Mouse (Mus musculus) right cerebral cortex, adult 2 months (tissue): ENCODE data around the gene Rtkn.
A peak's percentile ranks its signal among the peaks of the same experiment; 100 is the strongest.

Experiments
- DNase-seq, 2 experiments: peaks; one replicate each; pipeline ENCODE4 v3.0.0; 2021 to 2022; ENCODE audit warnings: low spot score in 2 of 2

Rtkn gene

DNA sequence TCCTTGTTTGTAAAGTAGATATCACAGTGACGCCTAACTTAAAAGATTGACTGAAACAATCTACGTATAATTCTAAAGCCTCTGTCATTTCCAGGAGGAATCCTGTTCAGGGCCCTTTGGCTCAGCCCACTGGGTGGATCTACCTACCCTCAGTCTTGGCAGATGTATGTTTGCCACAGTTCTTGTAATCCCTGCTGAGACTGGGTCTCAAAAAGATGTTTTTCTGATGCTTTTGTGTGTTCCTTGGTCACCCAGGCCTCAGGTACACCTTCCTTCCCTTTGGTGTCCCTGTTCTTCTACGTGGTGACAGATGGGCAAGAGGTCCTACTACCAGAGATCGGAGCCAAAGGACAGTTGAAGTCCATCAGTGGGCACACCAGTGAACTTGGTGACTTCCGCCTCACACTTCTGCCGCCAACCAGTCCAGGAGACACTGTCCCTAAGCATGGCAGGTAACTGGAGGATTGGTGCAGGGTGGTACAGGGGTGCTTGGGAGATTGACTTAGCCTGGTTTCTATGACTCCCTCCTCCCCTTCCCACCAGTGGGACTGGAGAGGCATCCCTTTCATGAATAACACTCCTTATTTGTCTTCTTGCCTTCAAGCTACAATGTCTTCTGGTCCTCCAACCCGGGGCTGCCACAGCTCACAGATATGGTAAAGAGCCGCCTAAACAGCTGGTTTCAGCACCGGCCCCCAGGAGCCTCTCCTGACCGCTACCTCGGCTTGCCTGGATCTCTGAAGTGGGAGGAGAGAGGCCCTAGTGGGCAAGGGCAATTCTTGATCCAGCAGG, 18.7 kb upstream of the Rtkn start:
- DNase-seq: no peak

DNA sequence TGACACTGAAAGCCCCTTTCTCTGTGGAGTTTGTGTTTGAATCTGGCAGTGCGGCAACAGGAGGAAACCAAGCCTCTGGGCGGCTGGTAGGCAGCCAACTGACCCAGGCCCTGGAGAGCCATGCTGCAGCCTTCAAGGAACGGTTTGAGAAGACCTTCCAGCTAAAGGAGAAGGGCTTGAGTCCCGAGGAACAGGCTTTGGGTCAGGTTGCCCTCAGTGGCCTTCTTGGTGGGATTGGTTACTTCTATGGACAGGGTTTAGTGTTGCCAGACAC, 18.2 kb upstream of the Rtkn start:
- no peak for DNase-seq

DNA sequence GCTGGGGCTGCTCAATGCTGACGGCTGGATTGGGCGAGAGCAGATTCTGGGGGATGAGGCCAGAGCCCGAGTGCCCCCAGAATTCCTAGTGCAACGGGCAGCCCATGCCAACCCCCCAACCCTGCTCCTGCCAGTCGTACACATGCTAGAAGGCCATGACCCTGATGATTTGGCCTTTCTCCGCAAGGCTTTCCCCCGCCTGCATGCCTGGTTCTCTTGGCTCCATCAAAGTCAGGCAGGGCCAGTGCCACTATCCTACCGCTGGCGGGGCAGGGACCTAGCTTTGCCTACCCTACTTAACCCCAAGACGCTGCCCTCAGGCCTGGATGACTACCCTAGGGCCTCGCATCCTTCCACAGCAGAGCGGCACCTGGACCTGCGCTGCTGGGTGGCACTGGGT, 17.6 kb upstream of the Rtkn start:
- DNase-seq: no peak

DNA sequence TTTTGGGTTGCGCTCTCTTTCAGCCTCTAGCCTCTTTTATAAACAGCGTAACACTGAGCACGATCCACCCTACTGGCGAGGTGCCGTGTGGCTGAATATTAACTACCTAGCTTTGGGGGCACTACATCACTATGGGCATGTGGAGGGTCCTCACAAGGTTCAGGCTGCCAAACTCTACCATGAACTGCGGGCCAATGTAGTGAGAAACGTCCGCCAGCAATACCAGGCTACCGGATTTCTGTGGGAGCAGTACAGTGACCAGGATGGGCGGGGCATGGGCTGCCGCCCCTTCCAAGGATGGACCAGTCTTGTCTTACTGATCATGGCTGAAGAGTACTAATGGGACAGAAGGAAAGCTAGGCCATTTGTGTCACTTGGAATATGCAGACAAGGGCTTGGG, 16.9 kb upstream of the Rtkn start:
- no peak for DNase-seq

DNA sequence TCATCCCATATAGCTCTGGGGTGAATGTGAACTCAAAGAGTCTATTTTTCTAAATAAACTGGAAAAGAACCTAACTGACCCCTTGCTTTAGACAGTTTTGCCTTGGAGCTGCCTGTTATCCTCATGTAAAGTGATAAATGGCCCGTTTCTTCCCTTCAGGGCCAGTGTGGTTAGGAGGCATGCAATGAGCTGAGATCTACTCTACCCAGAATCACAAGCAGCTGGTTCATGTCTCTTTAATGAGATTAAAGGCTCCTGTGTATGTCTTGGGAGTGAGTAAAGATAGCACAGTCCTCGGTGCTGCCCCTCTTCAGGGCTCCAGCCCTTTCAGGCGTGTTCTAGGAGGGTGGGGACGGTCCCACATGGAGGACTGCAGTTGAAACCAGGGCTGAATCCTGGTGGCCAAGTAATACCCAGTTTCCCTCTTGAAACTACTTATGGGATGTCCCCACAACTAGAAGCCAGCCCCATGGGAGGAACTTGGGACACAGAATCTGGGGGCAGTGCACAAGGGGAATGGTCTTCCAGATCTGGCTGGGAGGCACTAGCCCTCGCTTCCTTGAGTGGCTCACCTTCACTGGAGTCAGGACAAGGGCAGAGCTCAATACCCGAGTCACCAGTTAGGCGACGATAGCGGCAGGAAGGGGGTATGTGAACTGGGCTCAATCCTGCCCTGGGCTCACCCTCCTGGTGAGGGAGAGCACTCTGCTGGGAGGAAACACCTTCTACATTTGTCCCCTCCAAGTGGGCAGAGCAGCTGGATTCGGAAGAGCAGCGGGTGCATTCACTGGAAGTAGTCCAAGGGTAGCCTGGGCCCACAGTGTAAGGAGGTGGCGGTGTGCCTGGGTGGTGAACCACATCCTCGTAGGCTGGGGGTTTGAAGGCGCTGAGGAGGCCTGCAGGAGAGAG, 16.2 kb upstream of the Rtkn start:
- no peak for DNase-seq

DNA sequence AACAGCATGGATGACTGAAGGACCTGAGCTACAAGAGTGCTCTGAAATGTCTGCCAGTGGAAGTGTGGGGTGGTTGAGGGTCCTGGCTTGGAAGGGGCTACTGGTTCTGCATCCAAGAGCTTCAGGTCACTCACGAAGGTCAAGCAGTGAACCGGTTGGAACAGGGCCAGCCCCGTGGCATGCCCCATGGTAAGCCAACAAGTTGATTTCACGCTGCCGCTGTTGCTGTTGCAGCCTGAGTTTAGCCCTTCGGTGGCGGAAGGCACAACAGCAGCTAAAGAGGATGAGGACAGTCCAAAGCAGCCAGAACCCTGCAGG, 15.6 kb upstream of the Rtkn start:
- no peak for DNase-seq

DNA sequence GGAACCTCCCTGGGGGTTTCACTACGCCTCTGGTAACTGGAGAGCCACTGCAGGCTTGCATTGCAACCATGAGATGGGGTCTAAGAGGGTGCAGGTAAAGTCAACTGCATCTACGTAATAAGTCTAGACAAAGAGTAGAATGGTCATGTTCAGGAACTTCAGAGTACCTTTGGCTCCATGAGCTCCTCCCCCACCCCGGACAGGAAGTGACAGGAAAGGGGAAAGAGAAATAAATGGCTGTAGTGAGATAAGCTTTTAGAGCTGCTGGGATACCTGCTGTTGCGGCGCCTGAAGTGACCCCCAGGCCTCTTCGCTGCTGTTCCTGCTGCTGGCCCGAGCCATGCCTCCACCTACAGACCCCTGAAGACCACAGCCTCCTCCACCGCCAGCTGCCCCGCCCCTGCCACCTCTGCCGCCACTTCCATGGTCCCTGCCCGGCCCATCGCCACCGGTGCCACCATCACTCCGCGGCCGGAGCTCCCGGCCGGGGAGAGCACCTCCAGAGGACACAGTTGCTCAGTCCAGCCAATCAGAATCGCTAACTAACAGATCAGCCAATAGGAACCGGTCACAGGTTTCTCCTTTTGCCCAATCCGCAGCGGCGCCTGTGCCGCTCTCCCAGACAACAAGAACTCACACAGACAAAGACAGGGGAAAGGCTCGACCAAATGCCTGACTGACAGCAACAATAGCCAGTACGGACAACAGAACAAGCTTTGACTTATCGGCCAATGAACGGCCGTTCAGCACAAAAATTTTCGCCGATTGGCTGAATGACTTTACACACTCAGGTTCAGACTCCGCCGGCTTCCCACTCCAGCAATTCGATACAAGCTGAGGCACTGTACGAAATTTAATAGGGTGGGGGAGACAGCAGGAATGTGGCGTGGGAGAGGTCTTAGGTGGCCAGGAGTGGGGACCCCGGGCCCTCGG, 14.1 kb upstream of the Rtkn start, which contains the start of gene Wbp1:
Gene Wbp1 (minus strand): TSS at position 630 of the 933 bp plus-strand sequence.
- peak; percentile 97 for DNase-seq

DNA sequence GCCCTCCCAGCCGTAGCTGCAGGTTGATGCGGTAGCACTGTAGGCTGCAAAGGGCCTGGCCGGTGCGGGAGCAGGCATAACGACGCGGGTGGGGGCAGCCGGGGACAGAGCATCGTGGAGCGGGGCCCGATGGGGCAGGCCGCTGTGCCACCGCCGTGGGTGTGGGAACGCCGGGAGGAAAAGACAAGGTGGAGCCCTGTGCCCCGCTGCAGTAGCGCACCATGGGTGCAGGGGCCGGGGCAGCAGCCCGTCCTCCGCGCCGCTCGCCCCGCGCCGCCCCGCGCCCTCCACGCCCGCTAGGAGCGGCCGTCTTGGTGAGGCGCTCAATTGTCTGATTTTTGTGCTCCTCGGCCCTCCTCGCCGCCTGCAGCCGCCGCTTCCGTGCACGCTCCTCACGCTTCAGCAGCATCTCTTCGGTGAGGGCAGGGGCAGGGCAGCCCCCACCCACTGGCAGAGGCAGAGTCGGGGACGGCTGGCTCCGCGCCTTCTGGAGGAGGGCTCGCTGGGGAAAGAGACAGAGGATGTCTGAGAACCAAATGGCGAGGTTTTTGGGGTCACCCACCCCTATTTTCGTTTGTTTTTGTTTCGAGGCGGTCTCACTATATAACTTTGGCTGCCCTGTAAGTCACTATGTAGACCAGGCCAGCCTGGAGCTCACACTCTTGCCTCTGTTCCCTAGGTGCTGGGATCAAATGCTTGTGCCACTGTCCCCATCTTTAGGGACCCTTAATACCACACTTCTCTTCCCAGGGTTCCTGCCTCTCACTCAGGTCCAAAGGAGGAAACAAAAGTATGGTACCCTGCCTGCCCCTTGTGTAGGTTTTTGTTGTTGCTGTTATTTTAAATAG, 13.2 kb upstream of the Rtkn start:
- peak; percentile 11 to 29 for DNase-seq

DNA sequence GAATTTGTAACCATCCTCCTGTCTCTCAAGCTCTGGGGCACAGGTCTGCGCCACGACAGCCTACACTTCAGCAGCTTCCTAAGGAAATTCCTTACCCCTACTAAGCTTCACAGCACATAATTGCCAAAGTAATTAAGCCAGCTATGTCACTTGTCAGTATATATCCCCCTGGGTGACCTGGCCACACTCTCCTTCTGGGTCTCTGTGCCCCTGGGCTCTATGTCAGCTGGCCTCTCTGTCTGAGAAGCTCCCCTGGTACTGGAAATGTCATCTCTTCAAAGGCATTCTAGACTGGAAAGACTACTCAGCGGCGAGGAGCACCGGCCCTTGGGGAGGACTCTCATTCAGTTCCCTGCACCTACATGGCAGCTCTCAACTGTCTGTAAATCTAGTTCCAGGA, 12.3 kb upstream of the Rtkn start:
- no peak for DNase-seq

DNA sequence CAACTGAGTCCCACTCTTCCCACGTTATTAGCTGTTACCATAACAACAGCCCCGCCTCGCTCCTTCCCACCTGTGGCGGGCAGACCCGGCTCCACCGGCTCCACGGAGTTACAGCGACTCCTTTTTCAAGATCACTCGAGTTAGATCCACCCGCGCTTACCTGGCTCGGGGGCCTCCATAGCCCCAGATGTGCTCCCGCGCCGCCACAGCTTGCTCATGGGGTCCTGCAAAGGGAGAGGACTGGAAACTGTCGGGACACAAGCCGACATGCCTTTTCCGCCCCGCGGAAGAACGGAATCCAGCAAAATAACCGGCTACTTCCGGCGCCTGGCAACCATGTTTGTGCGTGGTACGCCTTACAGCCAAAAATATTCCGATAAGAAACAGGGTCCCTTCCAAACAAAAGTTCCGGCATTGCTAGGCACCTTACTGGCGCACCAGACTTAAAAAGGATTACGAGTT, 10.4 kb upstream of the Rtkn start:
- peak; percentile 89 to 90 for DNase-seq

DNA sequence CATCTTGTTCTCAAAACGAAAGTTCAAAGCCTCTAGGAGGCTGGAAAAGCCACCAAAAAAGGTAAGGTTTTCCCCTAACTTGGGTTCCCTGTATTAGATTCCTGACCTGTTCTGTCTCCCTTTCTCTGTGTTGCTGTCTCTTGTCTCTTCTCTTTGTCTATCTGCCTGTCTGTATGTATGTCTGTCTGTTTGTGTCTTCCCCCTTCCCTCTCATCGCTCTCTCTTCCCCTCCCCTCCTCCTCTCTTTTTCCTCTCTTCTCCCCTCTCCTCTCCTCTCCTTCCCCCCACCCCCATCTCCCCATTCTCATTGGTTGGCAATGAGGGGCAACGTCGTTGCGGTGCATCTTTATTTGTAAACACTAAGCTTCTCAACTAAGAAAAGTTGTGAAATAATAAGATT, 9.9 kb upstream of the Rtkn start, which contains the start of gene Ino80b:
Gene Ino80b (minus strand): TSS at position 101 of the 400 bp plus-strand sequence.
- no peak for DNase-seq

DNA sequence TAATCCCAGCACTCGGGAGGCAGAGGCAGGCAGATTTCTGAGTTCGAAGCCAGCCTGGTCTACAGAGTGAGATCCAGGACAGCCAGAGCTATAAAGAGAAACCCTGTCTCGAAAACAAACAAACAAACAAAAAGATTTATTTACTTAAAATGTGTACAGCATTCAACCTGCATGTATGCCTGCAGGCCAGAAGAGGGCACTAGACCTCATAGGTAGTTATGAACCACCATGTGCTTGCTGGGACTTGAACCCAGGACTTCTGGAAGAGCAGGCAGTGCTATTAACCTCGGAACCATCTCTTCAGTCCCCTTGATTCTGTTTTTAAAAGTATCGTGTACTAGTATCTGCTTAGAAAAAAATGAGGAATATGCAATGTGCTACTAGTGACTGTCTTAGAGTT, 7.8 kb upstream of the Rtkn start:
- DNase-seq: no peak

DNA sequence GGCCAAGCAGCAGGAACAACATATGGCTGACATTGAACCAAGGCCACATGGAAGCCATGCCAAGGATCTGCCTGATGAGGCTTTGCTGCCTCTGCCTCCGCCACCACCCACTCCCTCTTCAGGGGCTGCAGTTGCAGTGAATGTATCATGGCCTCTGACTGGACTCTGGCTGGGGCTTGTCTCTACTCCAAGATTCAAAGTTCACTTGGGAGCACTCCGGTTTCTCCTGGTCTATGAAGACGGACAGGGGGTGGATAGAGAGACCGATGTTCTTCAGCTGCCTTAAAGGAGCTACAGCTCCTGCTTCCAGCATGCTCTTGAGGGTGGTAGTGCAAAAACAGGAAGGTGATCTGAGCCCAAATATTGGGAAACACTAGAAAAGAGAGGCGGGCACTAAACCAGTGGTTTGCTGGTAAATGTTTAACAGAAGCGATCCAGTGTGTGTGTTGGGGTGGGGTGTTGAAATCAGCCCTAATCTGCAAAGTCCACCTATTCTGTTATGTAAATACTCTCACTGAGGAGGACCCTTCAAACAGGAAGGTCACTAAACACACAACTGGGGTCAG, 3.7 kb upstream of the Rtkn start:
- no peak for DNase-seq

DNA sequence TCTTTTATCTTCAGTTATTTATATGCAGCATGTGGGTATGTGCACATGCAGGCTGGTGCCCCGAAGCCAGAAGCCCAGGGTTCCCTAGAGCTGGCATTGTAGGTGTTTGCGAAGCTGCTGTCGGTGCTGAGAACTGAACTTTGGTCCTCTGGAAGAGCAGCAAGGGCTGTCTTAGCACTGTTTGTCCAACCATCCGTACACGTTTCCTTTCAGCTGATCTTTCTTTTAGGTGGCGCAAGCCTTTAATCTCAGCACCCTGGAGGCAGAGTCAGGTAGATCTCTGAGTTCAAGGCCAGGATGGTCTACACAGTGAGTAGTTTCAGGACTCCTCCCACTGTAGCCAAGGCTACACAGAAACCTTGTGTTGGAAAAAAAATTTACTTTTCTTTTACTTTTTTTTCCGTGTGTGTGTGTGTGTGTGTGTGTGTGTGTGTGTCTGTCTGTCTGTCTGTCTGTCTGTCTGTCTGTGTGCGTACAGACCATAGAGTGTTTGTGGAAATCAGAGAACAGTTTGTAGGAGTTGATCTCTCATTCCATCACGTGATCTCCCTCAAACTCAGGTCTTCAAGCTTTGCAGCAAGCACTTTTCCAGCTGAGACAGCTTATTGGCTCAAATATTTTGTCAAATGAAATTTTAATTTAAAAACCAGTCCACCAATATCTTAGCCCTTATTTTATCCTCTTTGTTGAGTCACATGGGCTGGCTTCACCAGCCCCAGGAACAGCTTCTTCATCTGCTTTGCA, 2.9 kb upstream of the Rtkn start:
- no peak for DNase-seq

DNA sequence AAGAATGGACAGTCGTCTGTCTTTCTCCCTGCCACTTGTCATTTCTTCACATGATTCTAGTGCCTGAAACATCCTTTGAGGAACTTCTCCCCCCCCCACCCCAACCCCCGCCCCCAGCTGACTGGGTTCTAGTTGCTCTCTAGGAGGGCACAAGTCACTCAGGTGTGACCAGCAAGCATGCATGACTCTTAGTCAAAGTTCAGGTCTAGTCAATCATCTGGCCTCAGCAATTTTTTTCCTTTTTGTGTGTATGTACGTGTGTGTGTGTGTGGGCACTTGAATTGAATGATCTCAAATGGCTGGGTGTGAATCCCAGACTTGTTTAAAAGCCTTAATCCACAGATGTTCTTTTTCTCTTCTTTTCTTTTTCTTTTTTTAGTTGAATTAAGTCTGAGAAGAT, 1.0 kb upstream of the Rtkn start:
- no peak for DNase-seq

DNA sequence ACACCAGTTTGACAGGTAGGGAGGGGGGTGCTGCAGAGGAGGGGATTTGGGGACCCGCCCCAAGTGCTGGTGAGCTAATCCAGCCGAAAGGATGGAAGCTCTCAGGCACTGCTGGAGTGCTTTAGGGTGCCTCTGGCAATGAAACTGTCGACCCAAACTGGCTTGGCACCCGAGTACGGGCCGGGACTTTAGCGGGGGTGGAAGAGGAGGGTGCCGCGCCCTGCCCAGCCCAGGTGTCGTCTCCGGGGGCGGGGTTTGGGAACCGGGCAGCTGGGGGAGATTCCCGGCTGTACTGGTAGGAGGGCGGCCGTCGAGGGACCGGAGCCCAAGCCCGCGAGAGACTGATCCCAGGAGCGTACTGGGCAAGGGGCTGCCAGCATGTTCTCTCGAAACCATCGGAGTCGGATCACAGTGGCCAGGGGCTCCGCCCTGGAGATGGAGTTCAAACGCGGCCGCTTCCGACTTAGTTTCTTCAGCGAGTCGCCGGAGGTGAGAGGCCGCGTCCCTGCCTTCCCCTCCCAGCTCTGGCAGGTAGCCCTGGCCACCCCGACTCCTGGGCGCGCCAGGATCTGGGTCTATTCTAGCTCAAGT, 403 bp downstream of the Rtkn start:
- no peak for DNase-seq

DNA sequence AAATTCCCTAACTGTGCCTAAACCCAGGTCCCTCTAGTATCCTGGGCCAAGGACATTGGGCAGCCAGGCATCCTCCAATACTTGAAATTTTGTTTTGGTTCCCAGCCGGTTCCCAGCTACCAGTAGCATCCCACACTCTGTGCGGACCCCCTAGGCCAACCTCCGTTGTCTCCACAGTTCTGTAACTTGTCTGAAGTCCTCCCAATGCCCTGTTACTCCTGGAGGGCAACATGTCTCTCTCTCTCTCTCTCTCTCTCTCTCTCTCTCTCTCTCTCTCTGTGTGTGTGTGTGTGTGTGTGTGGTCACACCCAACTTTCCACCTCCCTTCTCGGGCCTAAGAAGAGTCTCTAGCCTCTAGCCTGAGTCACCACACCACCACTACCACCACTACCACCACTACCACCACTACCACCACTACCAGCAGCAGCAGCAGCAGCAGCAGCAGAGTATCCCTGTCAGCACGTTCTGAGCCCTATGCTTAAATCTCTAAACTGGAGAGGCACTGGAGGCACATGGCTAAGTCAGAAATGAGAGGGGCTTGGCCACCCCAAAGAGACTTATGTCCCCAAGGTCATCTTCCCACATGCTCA, 1.1 kb downstream of the Rtkn start:
- no peak for DNase-seq

DNA sequence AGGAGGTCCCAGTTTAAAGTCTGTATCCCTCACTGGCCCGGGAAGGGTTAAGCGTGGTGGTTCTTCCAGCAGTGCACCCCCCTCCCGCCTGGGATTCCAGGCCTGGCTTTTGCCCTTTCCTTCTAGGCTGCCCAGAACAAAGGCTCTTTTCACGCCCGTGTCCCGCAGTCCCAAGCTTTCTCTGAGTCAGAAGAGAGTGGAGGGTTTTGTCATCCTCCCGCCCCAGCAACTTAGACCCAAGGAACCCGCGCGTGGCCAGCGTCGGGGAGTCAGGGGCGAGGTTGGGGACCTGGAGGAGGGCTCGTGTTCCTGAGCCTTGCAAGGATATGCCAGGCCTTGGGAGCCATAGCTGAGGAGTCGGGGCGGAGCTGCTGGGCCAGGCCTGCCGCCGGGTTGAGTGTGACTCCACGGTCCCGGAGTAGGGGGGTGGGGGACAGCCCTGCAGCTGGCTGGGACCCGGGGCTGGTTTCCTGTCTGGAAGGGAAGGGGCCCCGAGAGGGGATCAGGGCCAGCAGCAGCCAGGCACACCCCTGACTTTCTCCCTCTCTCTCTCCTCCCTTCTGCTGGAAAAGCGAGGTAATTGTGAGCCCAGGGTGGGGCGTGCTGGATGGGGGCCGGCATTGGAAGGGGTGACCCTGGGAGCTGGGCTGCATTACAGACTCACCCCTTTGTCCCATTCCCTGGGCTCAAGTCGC, 1.8 kb downstream of the Rtkn start:
- DNase-seq: no peak

DNA sequence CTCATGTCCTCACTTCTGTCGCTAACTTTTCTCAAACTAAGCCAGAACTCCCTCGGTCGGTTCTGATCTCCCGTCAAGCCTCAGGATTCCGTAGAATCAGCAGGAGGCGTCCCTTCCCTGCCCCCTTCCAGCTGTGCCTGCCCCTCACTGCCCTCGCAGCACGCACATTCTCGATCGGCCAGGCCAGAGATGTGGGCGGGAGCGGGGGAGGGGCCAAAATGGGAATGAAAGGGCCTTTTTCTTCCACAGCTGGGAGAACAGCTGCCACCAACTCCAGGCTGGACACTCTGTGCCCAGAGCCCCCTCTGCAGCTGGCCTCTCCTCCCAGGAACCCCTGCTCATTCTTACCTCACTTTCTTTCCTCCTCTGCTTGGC, 2.3 kb downstream of the Rtkn start:
- DNase-seq: peak in 1 of 2 experiments; percentile 65
